Mouse (Mus musculus) embryonic facial prominence, embryonic 14.5 days (tissue): ENCODE measurements around the gene Slc39a11. TPM values are rescaled to one million over a fixed set of nuclear protein-coding genes. Genes with fewer than 3 reads are reported as not detected.

Source experiments
- ATAC-seq: fragments of 200-750 bp; cut with Nextera tagmentation; 2 replicates; pipeline ENCODE4 v1.8.0; 2017; ENCODE audit warnings: low read depth, moderate number of reproducible peaks, moderate TSS enrichment
- DNase-seq: peaks from one replicate; pipeline ENCODE4 v3.0.0-alpha.2; 2015; ENCODE audit warnings: low spot score
- H3K27ac ChIP-seq: fragments of 300-500 bp; sonication (generic); replicated peaks from 2 replicates; pipeline ENCODE4 v1.5.1; 2014; ENCODE audit warnings: low read depth, mild to moderate bottlenecking, low read length, moderate library complexity
- H3K27me3 ChIP-seq: fragments of 300-500 bp; sonication (generic); replicated peaks from 2 replicates; pipeline ENCODE4 v1.6.1; 2014; ENCODE audit warnings: low read length; ENCODE audit not compliant: control insufficient read depth, insufficient read depth
- H3K36me3 ChIP-seq: fragments of 300-500 bp; sonication (generic); 2 replicates; pipeline ENCODE4 v1.6.1; 2014; ENCODE audit warnings: low read length, mixed read lengths; ENCODE audit not compliant: control insufficient read depth, insufficient read depth
- H3K4me1 ChIP-seq: fragments of 300-500 bp; sonication (generic); 2 replicates; pipeline ENCODE4 v1.6.1; 2014; ENCODE audit warnings: antibody characterized with exemption, low read length; ENCODE audit not compliant: control insufficient read depth, insufficient read depth
- H3K4me2 ChIP-seq: fragments of 300-500 bp; sonication (generic); 2 replicates; pipeline ENCODE4 v1.6.1; 2014; ENCODE audit warnings: low read depth, mild to moderate bottlenecking, low read length, moderate library complexity, mixed read lengths
- H3K4me3 ChIP-seq: fragments of 300-500 bp; sonication (generic); 2 replicates; pipeline ENCODE4 v1.5.1; 2014; ENCODE audit warnings: low read depth, mild to moderate bottlenecking, low read length
- H3K9ac ChIP-seq: fragments of 300-500 bp; sonication (generic); 2 replicates; pipeline ENCODE4 v1.6.1; 2014; ENCODE audit warnings: low read depth, mild to moderate bottlenecking, low read length, moderate library complexity, mixed read lengths
- H3K9me3 ChIP-seq: fragments of 300-500 bp; sonication (generic); 2 replicates; pipeline ENCODE4 v1.6.1; 2016; ENCODE audit warnings: low read length; ENCODE audit not compliant: control insufficient read depth
- WGBS: fragments of 180-500 bp; shearing (Covaris S2); extraction: QIAGEN DNeasy Blood & Tissue Kit; methylation state at CpG from one replicate; pipeline ENCODE4 v1.1.7; 2014; 5-methylcytosine and 5-hydroxymethylcytosine counted together
- polyA plus RNA-seq: library from polyadenylated mRNA; unstranded; fragments of >200 nt; fragmentation: Nextera tagmentation; extraction: Ambion mirVana; gene quantifications from 2 replicates; pipeline ENCODE4 v1.2.1, GENCODE M21; 2014

Slc39a11 gene
- polyA plus RNA-seq, 1 experiment from 2014 or later = 23.6 TPM

- H3K4me1 ChIP-seq = no peaks in the 10 kb centered on the region
- WGBS = 52% methylated on average over 3 of the region's 3 CpGs
- DNase-seq = no peak
- no peaks in the 10 kb centered on the region for H3K36me3 ChIP-seq
- ATAC-seq = no peak
- H3K4me3 ChIP-seq = no peak overlapping the region
- H3K4me2 ChIP-seq = no peak overlapping the region
- H3K9me3 ChIP-seq = no peaks in the 10 kb centered on the region
- no peak overlapping the region for H3K27ac ChIP-seq
- H3K9ac ChIP-seq = no peak overlapping the region
- no peaks in the 10 kb centered on the region for H3K27me3 ChIP-seq
Observed at GRCm38 (mm10) chr11:113425454-113425853, 224.4 kb downstream of the Slc39a11 start.

GRCm38 (mm10) chr11:113424765-113425164 lies 225.1 kb downstream of the Slc39a11 start:
- Histone ChIP-seq H3K4me2 (no peak overlapping the region), H3K36me3 (no peaks in the 10 kb centered on the region), H3K27ac (no peak overlapping the region), H3K27me3 (no peaks in the 10 kb centered on the region), H3K9me3 (no peaks in the 10 kb centered on the region), H3K4me1 (no peaks in the 10 kb centered on the region), H3K9ac (no peak overlapping the region), H3K4me3 (no peak overlapping the region)
- ATAC-seq (no peak), DNase-seq (no peak)
- WGBS = 83% methylated on average over 2 of the region's 4 CpGs

DNA sequence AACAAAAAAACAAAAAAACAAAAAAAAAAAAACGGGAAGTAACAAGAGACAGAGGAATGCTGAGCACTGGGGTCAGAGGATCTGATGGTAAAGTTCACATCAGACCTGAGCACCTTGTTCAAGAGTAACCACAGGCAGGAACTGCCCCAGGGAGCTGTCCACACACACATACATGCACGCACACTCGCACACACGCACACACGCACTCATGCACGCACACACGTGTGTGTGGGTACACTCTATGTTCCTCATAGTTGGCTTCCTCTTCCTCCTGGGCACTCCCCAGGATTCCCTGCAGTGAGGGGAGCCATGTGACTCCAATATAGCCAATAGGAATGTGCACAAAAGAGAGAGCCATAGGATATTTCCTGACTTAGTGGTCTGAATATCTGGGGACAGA lies 227.3 kb downstream of the Slc39a11 start:
- no peak for DNase-seq
- Histone ChIP-seq H3K4me1 (no peaks in the 10 kb centered on the region), H3K27me3 (no peaks in the 10 kb centered on the region), H3K27ac (no peak overlapping the region), H3K4me2 (no peak overlapping the region), H3K4me3 (no peak overlapping the region), H3K9me3 (no peaks in the 10 kb centered on the region), H3K9ac (no peak overlapping the region), H3K36me3 (no peaks in the 10 kb centered on the region)
- WGBS = 90% methylated on average over 7 of the region's 7 CpGs
- no peak for ATAC-seq

- Histone ChIP-seq H3K36me3 (no peaks in the 10 kb centered on the region), H3K4me3 (no peak overlapping the region), H3K27me3 (no peaks in the 10 kb centered on the region), H3K4me2 (no peak overlapping the region), H3K9me3 (no peaks in the 10 kb centered on the region), H3K4me1 (no peaks in the 10 kb centered on the region), H3K27ac (no peak overlapping the region), H3K9ac (no peak overlapping the region)
- WGBS = 74% methylated on average over 15 of the region's 15 CpGs
- DNase-seq = no peak
- no peak for ATAC-seq
Observed at GRCm38 (mm10) chr11:113418921-113419655, 230.8 kb downstream of the Slc39a11 start.

GRCm38 (mm10) chr11:113417948-113418347 lies 231.9 kb downstream of the Slc39a11 start:
- 96% methylated on average over 4 of the region's 4 CpGs for WGBS
- no peaks in the 10 kb centered on the region for H3K9me3 ChIP-seq
- no peak overlapping the region for H3K9ac ChIP-seq
- no peaks in the 10 kb centered on the region for H3K27me3 ChIP-seq
- no peak overlapping the region for H3K27ac ChIP-seq
- no peak overlapping the region for H3K4me2 ChIP-seq
- DNase-seq (no peak), ATAC-seq (no peak)
- H3K36me3 ChIP-seq = no peaks in the 10 kb centered on the region
- H3K4me3 ChIP-seq = no peak overlapping the region
- no peaks in the 10 kb centered on the region for H3K4me1 ChIP-seq

DNA sequence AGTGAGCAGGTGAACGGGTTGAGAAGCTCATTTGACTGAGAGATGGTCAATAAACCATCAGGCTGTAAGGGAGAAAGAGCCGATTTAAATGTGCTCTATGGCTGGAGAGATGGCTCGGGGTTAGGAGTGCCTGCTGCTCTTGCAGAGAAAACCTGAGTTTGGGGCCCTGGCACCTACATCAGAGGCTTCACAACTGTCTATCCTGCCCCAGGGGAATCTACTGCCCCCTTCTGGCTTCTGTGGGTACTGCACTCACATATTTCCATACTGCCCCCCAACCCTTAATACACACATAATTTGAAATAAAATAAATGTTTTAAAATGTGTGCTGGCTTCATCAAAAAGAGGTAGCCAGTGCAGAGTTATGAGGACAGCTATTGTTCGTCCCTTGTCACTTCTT lies 237.3 kb downstream of the Slc39a11 start:
- WGBS = 91% methylated on average over 4 of the region's 4 CpGs
- H3K4me3 ChIP-seq = no peak overlapping the region
- DNase-seq = no peak
- no peaks in the 10 kb centered on the region for H3K27me3 ChIP-seq
- no peak overlapping the region for H3K4me2 ChIP-seq
- no peak overlapping the region for H3K27ac ChIP-seq
- H3K9ac ChIP-seq = no peak overlapping the region
- H3K4me1 ChIP-seq = no peaks in the 10 kb centered on the region
- no peaks in the 10 kb centered on the region for H3K36me3 ChIP-seq
- no peaks in the 10 kb centered on the region for H3K9me3 ChIP-seq
- ATAC-seq = no peak

- H3K27me3 ChIP-seq = no peaks in the 10 kb centered on the region
- H3K9ac ChIP-seq = no peak overlapping the region
- H3K4me3 ChIP-seq = no peak overlapping the region
- H3K4me2 ChIP-seq = no peak overlapping the region
- H3K36me3 ChIP-seq = no peaks in the 10 kb centered on the region
- H3K4me1 ChIP-seq = no peaks in the 10 kb centered on the region
- DNase-seq (peak; percentile 73), ATAC-seq (peak; percentile 55; the same call in 1 of the 2 replicates)
- WGBS = 54% methylated on average over 10 of the region's 10 CpGs
- H3K9me3 ChIP-seq = no peaks in the 10 kb centered on the region
- H3K27ac ChIP-seq = no peak overlapping the region
Observed at GRCm38 (mm10) chr11:113411798-113412197, 238.1 kb downstream of the Slc39a11 start.

DNA sequence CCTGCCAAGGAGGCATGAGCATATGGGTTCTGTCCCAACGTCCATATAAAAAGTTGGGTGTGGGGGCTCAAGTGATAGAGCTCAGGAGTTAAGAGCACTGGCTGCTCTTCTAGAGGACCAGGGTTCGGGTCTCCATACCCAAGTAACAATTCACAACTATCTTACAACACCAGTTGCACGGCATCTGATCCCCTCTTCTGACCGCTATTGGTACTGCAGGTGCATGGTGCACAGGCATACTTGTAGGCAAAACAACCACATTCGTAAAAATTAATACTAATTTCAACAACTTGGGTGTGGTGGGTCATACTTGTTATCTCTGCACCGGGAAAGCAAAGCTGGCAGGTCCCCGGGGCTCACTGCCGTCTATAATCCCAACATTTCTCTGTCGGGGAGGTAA lies 240.8 kb downstream of the Slc39a11 start:
- no peak overlapping the region for H3K4me2 ChIP-seq
- no peak overlapping the region for H3K9ac ChIP-seq
- H3K27me3 ChIP-seq = no peaks in the 10 kb centered on the region
- H3K27ac ChIP-seq = no peak overlapping the region
- H3K4me3 ChIP-seq = no peak overlapping the region
- no peak for ATAC-seq
- no peaks in the 10 kb centered on the region for H3K4me1 ChIP-seq
- H3K9me3 ChIP-seq = no peaks in the 10 kb centered on the region
- H3K36me3 ChIP-seq = no peaks in the 10 kb centered on the region
- DNase-seq = no peak
- 87% methylated on average over 9 of the region's 9 CpGs for WGBS

DNA sequence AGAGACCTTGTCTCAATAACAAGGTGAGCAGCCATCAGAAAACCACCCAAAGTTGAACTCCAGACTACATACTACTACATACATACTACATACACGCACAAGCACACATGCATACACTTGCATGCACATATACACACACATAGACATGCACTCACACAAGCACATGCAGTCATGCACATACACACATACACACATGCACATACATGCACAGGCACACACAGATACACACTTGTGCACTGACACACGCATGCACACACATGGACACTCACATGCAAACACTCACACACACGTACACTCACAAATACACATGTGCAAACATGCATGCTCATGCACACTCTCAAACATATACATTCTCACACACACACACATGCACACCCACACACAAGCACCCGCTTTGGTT lies 242.4 kb downstream of the Slc39a11 start:
- H3K36me3 ChIP-seq = no peaks in the 10 kb centered on the region
- no peak overlapping the region for H3K4me3 ChIP-seq
- no peak for ATAC-seq
- DNase-seq = no peak
- no peaks in the 10 kb centered on the region for H3K9me3 ChIP-seq
- no peaks in the 10 kb centered on the region for H3K4me1 ChIP-seq
- no peak overlapping the region for H3K9ac ChIP-seq
- over 99% methylated on average over 4 of the region's 4 CpGs for WGBS
- no peak overlapping the region for H3K4me2 ChIP-seq
- H3K27ac ChIP-seq = no peak overlapping the region
- H3K27me3 ChIP-seq = no peaks in the 10 kb centered on the region
